Mouse (Mus musculus) G1E (cell line): ENCODE measurements at regions not wholly inside any gene's neighbourhood (a gene's known extent, or its start where the extent isn't known, plus 50 kb on each side); places are given as distances from the start of the nearest gene placed in this dataset.

ENCODE experiments used
- CTCF ChIP-seq: IDR thresholded peaks from 2 replicates; pipeline ENCODE4 v1.5.1; 2012; ENCODE audit warnings: low read depth, low read length, inconsistent platforms, mixed read lengths
- TAL1 ChIP-seq: conservative IDR thresholded peaks from 2 replicates; pipeline ENCODE4 v1.6.1; 2012; ENCODE audit warnings: low read depth, low read length, inconsistent platforms, mixed read lengths

DNA sequence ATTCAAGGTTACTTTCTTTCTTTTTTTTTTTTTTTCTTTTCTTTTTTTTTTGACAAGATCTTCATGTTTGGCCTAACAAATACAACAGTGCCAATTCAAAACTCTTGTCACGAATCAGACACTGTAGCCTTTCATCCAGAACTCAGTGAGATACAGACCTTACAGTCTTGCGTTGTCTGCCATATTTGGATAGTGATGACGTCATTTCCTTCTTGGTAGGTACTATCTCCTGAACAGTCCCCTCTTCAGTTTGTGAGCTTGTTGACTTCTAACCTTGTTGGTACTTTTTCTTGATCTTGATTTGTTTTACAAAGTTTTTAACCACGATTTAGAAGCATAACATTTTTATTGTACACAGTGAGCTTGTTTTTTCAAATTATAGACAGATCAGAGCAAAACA, 206.4 kb downstream of the Klf5 start:
- TF ChIP-seq CTCF = no peak
- no peak for TF ChIP-seq TAL1
